Mouse (Mus musculus): ENCODE data around the gene Plekhs1.

Gene Plekhs1

DNA sequence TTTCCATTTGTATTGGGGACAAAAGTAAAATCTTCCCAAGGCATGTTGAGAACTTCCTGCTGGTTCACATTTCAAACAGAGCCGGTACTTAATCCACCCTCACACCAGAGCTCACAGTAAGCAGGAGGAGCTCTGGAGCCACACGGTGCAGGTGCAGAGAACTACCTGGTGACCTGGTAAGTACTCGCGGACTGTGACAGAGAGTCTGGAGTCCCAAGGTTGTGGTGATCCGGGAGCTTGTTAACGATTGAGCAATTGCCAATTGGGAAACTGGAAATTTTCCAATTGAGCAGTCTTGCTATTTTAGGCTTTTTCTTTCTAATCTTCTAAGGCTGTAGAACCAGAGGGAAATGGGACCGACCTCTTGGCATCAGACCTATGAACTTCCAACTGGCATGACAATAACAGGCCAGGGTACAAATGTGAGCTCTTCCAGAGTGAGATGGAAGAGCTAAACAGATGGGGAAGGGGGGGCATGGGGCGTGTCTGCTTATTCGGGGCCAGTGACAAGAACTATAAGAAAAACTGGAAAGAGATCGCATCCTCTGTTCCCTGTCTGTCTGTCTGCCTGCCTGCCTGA lies at the start of gene Plekhs1:
TSS of gene Plekhs1 (plus strand) at position 119 of the 580 bp plus-strand sequence.
- no peak for DNase-seq (ENCODE audit: low spot score)

DNA sequence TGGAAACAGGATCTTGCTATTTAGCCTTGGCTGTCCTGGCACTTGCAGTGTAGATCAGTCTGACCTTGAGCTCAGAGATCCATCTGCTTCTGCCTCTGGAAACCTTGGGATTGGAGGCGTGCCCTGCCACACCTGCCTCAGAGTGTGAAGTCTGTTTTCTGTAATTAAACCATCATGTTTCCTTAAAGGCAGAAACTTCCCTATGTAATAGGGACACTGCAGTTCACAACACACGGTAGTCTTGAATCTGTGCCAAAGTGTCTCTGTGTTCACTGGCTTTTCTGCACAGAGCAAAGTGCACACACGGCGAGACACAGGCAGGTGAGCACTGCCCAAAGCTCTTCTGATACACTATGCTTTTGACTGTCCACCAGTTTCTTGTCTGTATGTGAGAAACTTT lies 43.0 kb upstream of the Plekhs1 start:
- DNase-seq (ENCODE audit: low spot score) = no peak

DNA sequence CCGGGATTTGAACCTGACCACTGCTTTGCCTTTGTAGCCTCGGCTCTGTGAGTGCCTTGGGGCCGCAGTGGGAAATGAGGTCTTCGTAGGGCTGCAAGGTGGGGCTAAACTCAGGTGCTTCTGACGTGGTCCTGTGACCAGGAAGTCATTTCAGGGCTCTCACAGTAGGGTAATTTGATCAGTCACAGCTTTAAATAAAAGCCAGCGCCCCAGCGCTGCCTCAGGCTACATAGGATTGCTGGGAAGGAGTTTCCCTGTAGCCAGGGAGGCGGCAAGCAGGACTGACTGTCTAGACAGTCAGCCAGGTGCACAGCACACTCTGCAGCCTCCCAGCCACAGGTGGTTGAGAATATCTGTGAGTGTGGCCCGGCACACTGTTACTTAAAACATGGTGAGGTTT lies 42.0 kb upstream of the Plekhs1 start:
- no peak for DNase-seq (ENCODE audit: low spot score)

DNA sequence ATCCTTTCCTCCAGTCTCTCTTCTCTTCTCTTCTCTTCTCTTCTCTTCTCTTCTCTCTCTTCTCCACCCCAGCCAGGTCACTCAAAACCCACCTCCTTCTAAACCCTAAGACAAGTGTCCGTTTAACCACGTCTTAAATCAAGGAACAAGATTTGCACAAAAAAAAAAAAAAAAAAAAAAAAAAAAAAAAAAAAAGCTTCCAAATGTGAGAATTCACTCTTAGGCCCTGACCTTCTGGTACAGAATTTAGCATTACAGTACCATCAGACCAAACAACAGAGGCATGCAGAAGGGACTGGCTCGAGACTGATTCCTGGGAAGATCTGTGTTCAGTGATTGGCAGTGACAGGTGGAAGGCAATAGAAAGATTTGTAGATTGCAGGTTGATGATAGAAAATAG lies 41.1 kb upstream of the Plekhs1 start:
- no peak for DNase-seq (ENCODE audit: low spot score)

DNA sequence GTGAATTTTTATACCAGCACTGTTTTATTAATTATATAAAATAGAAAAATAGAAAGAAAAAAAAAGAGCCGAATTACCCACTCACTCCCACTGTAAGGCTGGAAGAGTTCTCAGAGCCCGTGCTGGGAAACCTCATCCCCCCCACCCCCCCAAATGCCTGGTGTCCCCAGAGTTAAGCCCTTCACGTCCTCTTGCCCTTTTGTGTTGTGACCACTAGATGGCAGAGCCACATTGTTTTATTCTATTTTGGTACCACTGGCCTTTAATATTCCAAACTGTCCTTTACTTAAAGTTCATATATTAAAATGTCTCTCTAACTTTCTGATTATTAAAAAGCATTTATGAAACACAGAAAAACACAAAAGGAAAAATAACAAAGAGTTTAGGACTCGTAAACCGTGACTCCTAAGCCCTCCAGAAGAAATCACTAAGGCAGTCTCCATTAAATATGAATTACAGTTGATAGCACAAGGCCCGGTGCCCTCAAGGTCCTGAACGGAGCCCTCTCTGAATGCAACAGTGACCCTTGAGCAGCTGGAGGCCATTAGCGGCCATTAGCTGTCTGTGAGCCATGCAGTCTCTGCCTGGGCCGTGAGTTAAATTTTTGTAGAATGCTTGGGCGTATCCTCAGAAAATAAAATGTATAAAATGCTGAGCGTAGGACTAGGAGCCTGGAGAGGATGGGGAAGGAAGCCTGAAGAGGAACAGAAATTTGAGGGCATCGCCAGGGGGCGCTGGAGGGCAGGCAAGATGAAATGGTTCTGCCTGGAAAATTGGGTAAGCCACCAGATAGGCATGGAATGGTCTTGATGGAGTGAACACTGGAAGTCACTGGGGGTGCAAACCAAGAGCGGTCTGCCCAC lies 38.7 kb upstream of the Plekhs1 start:
- peak; percentile 60 for DNase-seq (ENCODE audit: low spot score)

DNA sequence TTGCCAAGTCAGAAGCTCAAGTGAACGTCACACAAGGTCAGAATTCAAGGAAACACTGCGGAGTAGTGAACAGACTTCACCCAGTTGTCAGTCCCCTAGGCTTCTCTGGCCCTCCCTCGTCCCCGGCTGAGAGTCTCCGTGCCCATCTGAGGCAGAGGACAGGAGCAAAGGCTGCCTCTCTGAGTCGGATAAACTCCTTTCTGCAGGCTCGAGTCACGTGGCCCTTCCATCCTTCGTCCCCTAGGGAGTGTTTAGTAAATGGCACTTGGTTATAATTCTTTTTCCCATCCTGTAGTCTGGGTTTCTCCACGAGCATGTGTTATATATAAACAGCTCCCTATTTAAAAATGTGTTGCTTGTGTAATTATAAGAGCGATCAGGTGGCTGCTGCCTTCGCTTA lies 38.1 kb upstream of the Plekhs1 start:
- no peak for DNase-seq (ENCODE audit: low spot score)

DNA sequence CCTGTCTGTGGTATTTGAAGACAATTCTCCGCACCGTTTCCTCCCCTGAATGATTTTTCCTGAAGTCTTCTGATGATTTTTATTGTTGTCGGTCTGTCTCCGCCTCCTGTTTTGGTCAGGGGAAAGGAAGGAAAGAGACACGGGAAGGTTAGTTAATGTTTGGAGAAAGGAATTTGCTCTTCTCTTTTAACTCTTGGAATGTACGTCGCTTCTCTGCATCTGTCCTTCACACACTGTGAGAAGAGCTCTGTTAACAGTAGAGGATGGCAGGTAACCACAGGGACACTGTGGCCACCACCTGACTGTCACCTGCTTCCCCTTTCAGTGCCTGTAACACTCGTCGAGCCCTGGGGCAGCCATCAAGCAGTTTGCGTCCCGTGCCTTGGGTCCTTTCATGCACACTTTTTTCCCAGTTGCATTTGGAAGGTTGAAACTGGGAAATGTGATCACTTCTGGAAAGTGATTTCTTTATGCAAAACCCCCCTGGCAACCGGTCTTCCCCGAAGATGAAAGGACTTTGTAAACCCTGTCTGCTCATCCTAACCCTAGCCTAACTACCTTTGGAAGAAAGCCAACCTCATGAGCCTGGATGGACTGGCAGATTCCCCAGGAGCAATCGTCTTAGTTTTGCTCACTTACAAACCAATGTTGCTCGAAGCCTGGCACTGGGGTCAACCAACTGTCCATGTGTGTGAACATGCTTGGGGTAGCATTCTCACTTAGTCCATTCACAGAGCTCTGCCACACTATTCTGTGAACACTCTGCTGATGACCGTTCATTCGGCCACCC lies 36.6 kb upstream of the Plekhs1 start:
- DNase-seq (ENCODE audit: low spot score) = no peak

DNA sequence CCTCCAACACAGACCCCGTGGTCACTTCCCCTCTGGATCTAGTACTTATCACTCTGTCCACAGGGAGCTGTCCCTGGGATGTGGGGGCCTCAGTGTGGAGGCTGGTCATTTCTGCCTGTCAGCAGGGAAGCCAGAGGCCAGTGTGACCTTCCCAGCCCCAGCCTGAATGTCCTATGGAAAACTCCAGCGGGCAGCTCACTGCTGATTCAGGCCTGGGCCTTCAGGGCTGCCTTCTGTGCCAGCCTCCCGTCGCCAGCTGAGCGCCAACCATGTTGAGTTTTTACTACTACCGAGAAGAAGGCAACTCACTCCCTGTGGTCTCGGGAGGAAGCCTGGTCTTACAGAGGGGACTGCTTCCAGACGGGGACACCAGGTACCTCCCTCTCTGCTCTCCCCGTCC lies 35.9 kb upstream of the Plekhs1 start:
- no peak for DNase-seq (ENCODE audit: low spot score)

DNA sequence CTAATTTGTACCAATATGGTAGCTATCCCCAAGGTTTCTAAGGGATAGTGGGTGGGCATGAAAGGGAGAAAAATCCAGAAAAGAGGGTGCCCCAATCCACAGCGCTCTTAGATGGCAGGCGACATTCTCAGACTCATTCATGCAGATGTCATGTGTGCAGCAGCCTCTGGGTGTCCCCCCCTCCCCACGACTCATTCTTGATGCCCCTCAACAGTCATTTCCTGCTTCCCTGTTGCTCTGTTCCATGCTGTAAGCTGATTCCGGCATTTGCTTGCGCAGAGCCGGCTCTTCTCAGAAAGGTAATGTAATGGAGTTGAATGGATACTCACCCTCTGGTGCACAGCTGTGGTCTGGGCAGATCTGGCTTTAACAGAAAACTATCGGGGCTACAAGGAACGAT lies 31.1 kb upstream of the Plekhs1 start:
- DNase-seq (ENCODE audit: low spot score) = no peak

DNA sequence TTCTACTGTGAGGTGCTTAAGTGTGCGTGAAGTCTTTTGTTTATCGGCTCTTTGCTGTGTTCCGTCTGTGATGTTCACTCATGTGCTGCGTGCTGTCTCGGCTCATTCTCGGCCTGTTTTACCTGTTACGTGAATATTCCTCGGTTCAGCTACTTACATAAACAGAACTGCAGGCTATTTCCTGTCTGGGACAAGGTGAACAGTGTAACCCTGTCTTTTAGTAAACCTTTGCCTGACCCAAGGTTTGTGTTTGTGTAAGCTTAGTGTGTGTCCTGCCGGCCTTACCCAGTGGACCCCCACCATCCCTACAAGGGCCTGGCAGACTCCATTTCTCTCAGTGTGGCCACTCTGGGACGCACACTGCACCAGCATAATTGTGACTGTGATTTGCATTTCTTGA lies 28.7 kb upstream of the Plekhs1 start:
- DNase-seq (ENCODE audit: low spot score) = no peak

DNA sequence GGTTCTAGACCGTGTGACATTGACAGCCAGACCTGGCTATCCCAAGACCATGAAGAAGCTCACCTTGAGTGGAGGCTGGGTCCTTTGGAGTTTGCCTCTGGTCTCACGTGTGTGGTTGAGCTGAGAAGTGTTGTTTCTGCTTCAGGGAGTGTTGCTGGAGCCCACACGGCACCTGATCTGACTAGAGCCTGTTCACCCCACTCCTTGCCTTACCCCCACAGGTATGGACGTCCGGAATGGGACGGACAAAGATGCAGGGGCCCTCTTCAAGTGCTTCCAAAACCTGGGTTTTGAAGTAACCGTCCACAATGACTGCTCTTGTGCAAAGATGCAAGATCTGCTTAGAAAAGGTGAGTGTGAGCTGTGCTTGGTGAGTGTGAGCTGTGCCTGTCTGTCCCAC lies 27.9 kb upstream of the Plekhs1 start:
- DNase-seq (ENCODE audit: low spot score) = no peak

DNA sequence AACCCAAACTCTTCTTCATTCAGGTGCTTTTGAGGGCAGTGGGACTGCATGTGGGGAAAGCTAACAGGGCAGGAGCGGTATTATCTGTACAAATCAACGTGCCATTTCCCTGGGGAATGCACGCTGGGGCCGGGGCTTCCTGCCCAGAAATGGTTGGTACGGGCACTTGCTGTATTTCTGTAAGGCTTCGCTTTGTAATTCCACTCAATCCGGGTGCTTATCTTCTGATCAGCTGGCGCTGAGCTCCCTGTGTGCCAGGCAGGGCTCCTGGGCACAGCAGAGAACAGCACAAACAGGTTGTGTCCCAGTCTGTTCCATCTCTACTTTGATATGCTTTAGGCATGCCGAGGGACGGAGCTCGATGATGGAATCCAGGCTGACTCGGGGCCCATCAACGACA lies 25.1 kb upstream of the Plekhs1 start:
- DNase-seq (ENCODE audit: low spot score) = no peak

DNA sequence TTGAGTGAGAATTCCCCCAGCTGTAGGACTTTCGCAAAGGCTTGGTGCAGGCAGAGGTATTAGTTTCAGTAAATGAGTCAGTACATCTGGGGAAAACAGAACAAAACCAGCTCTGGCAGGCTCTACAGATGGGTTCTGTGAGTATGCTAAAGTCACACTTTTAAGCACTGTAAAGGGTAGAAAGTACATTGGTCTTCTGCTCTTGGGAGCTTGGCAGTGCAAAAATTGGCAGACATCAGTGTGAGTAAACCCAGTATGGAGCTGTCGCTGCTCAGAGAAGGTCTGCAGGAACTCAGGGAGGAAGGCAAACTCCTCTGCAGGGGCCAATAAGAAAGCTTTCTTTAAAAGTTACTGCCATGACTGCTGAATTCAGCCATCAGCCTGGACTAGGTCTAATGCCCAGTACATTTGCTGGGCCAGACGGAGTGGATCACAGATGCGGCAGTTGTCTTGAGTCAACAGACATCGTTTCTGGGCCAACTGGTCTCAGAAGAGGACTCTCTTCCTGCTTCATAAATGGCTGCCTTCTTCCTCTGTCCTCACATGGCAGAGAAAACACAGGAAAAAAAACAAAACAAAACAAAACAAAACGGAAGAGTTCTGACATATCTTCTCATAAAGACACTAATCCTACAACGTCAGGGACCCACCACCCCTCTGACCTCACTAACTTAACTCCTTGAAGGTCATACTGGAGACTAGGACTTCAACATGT lies 22.9 kb upstream of the Plekhs1 start:
- no peak for DNase-seq (ENCODE audit: low spot score)

DNA sequence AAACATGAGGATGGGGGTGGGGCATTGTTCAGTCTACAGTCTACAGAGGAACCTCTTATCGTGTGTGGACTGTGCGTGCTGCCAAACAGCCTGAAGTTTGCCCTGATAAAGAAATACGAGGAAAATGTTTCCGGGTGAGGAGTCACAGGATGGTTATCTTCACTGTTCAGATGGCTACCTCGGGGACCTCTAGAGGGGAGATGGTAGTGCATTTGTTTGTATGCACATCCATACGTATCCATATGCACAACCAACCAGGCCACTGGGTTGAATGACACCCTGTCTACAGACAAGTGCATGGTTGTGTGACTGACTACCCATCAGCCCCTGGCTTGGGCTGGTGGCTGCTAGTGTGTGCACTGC lies 22.4 kb upstream of the Plekhs1 start:
- DNase-seq (ENCODE audit: low spot score) = peak; percentile 83

DNA sequence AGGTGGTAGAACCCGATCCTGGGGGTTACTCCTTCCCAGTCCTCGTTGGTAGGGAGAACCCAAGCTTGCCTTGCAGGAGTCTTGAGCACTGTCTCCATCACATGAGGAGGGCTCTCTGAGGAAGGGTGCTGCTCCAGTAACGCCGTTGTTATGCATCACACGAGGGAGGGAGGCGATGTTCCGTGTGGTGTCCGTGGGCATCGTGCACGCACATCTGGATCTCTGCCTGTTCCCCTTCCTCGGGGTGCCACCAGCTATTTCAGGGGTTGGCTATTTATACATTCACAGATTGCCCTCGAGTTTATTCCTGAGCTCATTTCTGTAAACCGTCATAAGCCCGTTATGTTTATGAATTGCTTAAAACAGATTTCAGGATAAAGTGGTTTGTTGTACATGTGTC lies 18.0 kb upstream of the Plekhs1 start:
- no peak for DNase-seq (ENCODE audit: low spot score)

DNA sequence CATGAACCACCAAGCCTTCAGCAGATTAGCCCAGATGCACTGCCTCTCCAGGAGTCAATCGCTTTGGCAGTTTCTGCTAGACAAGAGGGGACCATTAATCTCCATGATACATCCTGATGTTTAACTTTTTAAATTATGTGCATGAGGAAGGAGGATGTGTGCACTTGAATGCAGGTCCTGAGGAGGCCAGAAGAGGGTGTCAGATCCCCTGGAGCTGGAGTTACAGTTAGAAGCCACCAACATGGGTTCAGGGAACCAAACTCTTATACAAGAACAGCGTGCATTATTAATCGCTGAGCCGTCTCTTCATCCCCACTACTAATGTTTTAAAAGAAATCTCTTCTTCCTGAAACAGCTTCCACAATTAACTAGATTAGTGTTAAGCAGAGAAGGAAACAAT lies 12.7 kb upstream of the Plekhs1 start:
- no peak for DNase-seq (ENCODE audit: low spot score)

DNA sequence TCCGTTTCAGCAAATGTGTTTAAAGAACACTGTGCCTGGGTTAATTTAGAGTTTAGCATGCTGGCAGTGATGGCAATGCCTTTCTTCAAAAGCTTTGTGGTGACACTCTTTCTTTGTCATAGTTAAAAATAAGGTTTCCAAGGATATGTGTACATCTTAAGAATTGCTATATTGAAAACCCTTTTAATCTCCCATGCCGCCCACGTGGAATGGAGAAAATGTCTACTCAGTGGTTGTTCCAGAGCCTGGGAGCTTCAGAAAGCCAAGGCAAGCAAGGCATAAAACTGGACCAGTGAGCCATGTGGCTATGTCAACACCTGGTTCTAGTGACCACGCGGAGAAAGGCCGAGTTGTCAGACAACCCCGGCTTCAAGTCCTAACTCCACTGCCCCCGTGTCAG lies 11.9 kb upstream of the Plekhs1 start:
- DNase-seq (ENCODE audit: low spot score) = no peak

DNA sequence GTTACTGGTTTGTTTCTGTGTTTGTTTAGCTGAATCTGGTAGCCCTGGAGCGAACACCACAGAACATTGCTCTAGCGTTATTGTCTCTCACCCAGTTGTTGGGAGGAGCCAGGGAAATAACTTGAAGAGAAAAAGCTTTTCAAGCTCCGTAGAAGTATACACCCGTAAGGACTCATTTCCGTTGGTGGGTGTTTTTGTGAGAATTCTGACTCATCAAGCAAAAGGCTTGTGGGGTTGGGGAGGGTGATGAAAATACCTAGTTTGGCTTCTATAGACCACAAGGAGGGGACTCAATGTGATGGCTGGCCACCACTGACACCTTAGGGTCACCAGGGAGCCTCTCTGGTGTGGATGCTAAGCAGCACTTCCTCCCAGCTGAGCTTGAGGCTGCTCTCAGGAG lies 10.5 kb upstream of the Plekhs1 start:
- no peak for DNase-seq (ENCODE audit: low spot score)

DNA sequence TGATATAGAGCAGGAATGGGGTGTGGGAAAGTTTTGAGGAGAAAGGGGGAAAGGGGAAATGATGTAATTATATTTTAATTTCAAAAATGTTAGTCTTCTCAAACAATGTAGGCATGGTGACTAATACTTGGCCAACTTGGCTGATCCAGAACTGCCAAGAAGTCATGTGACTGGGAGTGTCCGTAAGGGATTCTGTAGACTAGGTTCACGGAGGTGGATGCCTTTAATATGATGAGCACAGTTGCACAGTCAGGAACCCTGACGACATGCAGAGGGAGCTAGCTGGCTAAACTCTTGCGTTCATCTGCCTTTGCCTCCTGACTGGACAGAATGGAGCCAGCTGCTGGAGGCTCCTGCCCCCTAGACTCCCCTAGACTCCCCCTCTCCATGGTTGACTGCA lies 9.6 kb upstream of the Plekhs1 start:
- DNase-seq (ENCODE audit: low spot score) = no peak

DNA sequence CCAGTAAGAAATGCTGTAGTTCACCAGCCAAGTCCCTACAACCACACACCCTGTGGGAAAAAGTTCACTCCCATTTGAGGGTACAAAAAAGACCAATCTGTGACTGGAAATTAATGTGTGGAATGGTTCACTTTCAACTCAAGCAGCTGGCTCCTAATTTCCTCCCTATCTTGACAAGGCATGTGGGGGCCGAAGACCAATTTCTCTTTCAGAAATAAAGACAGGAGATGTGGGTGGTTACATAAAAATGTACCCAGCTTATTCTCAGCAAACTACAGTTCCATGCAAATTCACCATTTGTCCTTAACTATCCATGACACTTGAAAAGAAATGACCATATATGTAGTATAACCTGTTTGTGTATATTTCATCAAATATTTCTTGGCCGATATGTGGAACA lies 9.0 kb upstream of the Plekhs1 start:
- DNase-seq (ENCODE audit: low spot score) = no peak

DNA sequence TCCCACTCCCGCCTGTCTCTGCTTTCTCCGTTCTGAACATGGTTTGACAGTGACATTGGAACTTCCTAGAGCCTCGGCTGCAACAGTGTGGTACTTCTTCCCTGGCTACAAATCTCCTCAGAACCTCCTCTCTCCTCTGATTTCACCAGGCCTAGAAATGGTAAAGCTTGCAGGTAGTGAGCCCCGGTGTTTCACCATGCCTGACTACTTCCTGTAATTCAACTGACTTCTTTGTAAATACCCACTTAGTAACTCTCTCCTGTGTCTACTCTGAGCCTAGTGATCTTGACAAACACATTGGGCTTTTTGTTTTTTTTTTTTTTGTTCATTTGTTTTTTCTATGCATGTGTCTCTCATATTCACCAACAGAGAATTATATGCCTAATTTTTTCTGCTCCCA lies 6.6 kb upstream of the Plekhs1 start:
- no peak for DNase-seq (ENCODE audit: low spot score)

DNA sequence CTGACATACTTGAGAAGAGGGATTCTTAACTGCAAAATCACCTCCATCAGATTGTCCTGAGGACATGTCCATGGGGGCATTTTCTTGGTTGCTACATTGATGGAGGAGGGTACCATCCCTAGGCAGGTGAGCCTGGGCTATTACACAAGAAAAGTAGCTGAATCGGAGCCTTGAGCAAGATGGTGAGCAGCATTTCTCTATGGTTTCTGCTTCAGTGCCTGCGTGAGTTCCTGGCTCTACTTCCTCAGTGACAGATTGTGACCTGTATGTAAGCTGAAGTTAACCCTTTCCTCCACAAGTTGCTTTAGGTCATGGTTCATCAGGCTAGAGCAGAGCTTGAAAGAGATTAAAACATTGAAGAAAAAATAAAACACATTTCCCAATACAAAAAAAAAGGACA lies 6.1 kb upstream of the Plekhs1 start:
- DNase-seq (ENCODE audit: low spot score) = no peak

DNA sequence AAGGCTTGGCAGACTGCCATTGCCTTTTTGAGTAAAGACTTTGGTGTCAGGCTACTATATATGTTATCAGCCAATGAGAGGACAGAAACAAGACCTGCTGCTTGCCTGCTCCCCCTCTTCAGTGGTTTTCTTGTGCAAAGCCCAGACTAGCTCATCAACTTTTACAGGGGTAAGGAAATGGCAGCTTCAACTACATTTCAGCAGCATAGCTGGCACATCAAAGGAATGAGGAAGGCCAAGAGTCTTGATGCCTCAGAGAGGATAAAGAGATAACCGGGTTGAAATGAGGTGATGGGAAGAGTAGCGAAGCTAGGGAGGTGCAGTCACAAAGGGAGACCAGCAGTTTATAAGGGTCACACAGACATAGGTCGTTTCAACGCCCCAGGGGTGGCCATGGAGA lies 3.9 kb upstream of the Plekhs1 start:
- no peak for DNase-seq (ENCODE audit: low spot score)

Measured in c-Kit-positive CD71-positive TER-119-positive erythroid progenitor cells, embryonic 14.5 days (primary cell).